Mouse (Mus musculus): Measurements from ENCODE around the gene Lpp. TPM values are rescaled to one million over a fixed set of nuclear protein-coding genes. Genes with fewer than 3 reads are reported as not detected.

The Lpp gene
- polyA plus RNA-seq, 1 experiment from 2014 or later = 42.6 TPM

DNA sequence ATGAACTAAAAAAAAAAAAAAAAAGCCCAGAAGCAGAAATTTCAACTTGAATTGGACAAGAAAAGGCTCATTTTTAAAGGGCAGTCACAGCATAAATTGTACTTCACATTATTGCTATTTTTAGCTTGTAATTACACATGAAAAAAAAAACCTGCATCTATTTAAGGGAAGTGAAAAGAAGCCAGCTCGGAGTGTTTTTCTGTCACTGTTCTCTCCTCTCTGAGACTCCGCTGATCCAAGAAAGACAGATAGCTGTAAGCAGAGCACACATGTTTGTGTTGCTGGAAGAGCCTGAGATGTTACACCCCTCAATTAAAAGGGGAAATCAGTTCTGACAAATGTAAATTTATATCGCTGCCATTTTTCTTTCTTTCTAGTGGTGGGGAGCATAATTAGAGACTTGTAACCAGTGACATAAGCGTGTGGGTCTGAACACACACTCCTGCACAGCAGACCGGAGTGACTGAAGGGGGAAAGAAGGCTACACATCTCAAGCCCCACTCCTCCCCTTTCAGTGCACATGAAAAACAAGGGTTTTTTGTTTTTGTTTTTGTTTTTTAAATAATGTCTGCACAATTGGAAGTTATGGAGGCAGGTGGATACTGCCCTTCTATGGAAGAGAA lies 579.8 kb downstream of the Lpp start:
- H3K36me3 ChIP-seq = no peaks in the 10 kb centered on the region; the same call in 1 of the 2 replicates
- no peak overlapping the region for H3K9ac ChIP-seq
- no peak overlapping the region for H3K4me2 ChIP-seq
- H3K27me3 ChIP-seq = no peaks in the 10 kb centered on the region
- WGBS = 64% methylated on average over 5 of the region's 5 CpGs
- peak overlapping the region; percentile 32 for H3K27ac ChIP-seq
- no peak overlapping the region for H3K4me3 ChIP-seq
- no peaks in the 10 kb centered on the region for H3K9me3 ChIP-seq (replicated peaks)
- peaks cover 9% of the 10 kb centered on the region; the same call in 1 of the 2 replicates for H3K4me1 ChIP-seq (replicated peaks)
- no peak for ATAC-seq (replicated peaks; ENCODE audit: insufficient number of reproducible peaks, insufficient read depth, low FRiP score, low read depth)

- peak overlapping the region; percentile 26; the same call in 1 of the 2 replicates for H3K27ac ChIP-seq
- no peak overlapping the region for H3K9ac ChIP-seq
- ATAC-seq (replicated peaks; ENCODE audit: insufficient number of reproducible peaks, insufficient read depth, low FRiP score, low read depth) = no peak
- H3K36me3 ChIP-seq = peaks cover 9% of the 10 kb centered on the region; the same call in 1 of the 2 replicates
- no peaks in the 10 kb centered on the region for H3K9me3 ChIP-seq (replicated peaks)
- H3K4me3 ChIP-seq = no peak overlapping the region
- peaks cover 3% of the 10 kb centered on the region; the same call in 1 of the 2 replicates for H3K4me1 ChIP-seq (replicated peaks)
- no peaks in the 10 kb centered on the region for H3K27me3 ChIP-seq
- H3K4me2 ChIP-seq = no peak overlapping the region
- WGBS = 86% methylated on average over 1 of the region's 1 CpGs
Observed at GRCm38 (mm10) chr16:24977771-24978170, 584.5 kb downstream of the Lpp start.

GRCm38 (mm10) chr16:24978226-24978625 lies 584.9 kb downstream of the Lpp start:
- Histone ChIP-seq H3K9ac (no peak overlapping the region), H3K9me3 (replicated peaks) (no peaks in the 10 kb centered on the region), H3K4me1 (replicated peaks) (peaks cover 3% of the 10 kb centered on the region; the same call in 1 of the 2 replicates), H3K4me3 (no peak overlapping the region), H3K4me2 (no peak overlapping the region), H3K36me3 (peaks cover 9% of the 10 kb centered on the region; the same call in 1 of the 2 replicates), H3K27ac (peak overlapping the region; percentile 26; the same call in 1 of the 2 replicates), H3K27me3 (no peaks in the 10 kb centered on the region)
- 93% methylated on average over 1 of the region's 1 CpGs for WGBS
- no peak for ATAC-seq (replicated peaks; ENCODE audit: insufficient number of reproducible peaks, insufficient read depth, low FRiP score, low read depth)

- no peak overlapping the region for H3K27ac ChIP-seq
- peaks cover 9% of the 10 kb centered on the region; the same call in 1 of the 2 replicates for H3K36me3 ChIP-seq
- no peak overlapping the region for H3K4me2 ChIP-seq
- 89% methylated on average over 4 of the region's 4 CpGs for WGBS
- no peaks in the 10 kb centered on the region for H3K27me3 ChIP-seq
- ATAC-seq (replicated peaks; ENCODE audit: insufficient number of reproducible peaks, insufficient read depth, low FRiP score, low read depth) = no peak
- peaks cover 3% of the 10 kb centered on the region; the same call in 1 of the 2 replicates for H3K4me1 ChIP-seq (replicated peaks)
- no peaks in the 10 kb centered on the region for H3K9me3 ChIP-seq (replicated peaks)
- no peak overlapping the region for H3K9ac ChIP-seq
- no peak overlapping the region for H3K4me3 ChIP-seq
Observed at GRCm38 (mm10) chr16:24979391-24979790, 586.1 kb downstream of the Lpp start.

- 81% methylated on average over 4 of the region's 4 CpGs for WGBS
- ATAC-seq (replicated peaks; ENCODE audit: insufficient number of reproducible peaks, insufficient read depth, low FRiP score, low read depth) = no peak
- H3K9me3 ChIP-seq (replicated peaks) = no peaks in the 10 kb centered on the region
Observed at GRCm38 (mm10) chr16:24982828-24983227, 589.5 kb downstream of the Lpp start.

GRCm38 (mm10) chr16:24990331-24990730 lies 597.0 kb downstream of the Lpp start:
- no peak overlapping the region for H3K9ac ChIP-seq
- peak overlapping the region; percentile 48 for H3K27ac ChIP-seq

More at GRCm38 (mm10) chr16:24982828-24983227, 589.5 kb downstream of the Lpp start:
- no peaks in the 10 kb centered on the region for H3K27me3 ChIP-seq
- H3K4me2 ChIP-seq = no peak overlapping the region
- H3K36me3 ChIP-seq = peaks cover 9% of the 10 kb centered on the region; the same call in 1 of the 2 replicates
- H3K27ac ChIP-seq = no peak overlapping the region
- H3K4me1 ChIP-seq (replicated peaks) = peaks cover 8% of the 10 kb centered on the region
- H3K9ac ChIP-seq = no peak overlapping the region
- H3K4me3 ChIP-seq = no peak overlapping the region

GRCm38 (mm10) chr16:24991059-24991541 lies 597.8 kb downstream of the Lpp start:
- no peak for ATAC-seq (replicated peaks; ENCODE audit: insufficient number of reproducible peaks, insufficient read depth, low FRiP score, low read depth)
- WGBS = 77% methylated on average over 10 of the region's 10 CpGs
- Histone ChIP-seq H3K9me3 (replicated peaks) (no peaks in the 10 kb centered on the region), H3K27ac (no peak overlapping the region), H3K9ac (no peak overlapping the region), H3K4me3 (no peak overlapping the region), H3K4me2 (no peak overlapping the region), H3K4me1 (replicated peaks) (peaks cover 18% of the 10 kb centered on the region), H3K36me3 (no peaks in the 10 kb centered on the region), H3K27me3 (no peaks in the 10 kb centered on the region)

More at GRCm38 (mm10) chr16:24990331-24990730, 597.0 kb downstream of the Lpp start:
- H3K4me1 ChIP-seq (replicated peaks) = peaks cover 18% of the 10 kb centered on the region
- no peaks in the 10 kb centered on the region for H3K36me3 ChIP-seq
- 44% methylated on average over 11 of the region's 11 CpGs for WGBS
- no peak overlapping the region for H3K4me3 ChIP-seq
- no peaks in the 10 kb centered on the region for H3K27me3 ChIP-seq
- no peak for ATAC-seq (replicated peaks; ENCODE audit: insufficient number of reproducible peaks, insufficient read depth, low FRiP score, low read depth)
- no peak overlapping the region for H3K4me2 ChIP-seq
- no peaks in the 10 kb centered on the region for H3K9me3 ChIP-seq (replicated peaks)

DNA sequence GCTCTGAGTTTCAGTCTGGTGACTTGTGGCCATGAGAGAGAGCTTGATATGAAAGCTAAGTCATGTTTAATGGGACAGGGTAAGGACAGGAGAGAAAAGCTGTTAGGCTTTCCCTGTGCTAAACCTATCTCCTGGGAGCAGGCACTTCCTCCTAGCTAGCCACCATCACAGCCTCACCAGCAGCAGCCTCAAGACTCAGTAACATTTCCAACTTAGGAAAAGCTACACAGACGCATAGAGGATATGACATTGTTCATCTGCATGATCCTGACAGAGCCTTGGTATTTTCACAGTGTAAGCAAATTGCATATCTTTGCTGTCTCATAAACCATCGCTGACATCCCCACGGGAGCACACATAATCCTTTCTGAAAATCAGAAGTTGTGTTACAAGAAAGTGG lies 598.7 kb downstream of the Lpp start:
- no peak for ATAC-seq (replicated peaks; ENCODE audit: insufficient number of reproducible peaks, insufficient read depth, low FRiP score, low read depth)
- no peaks in the 10 kb centered on the region for H3K27me3 ChIP-seq
- no peak overlapping the region for H3K27ac ChIP-seq
- no peak overlapping the region for H3K9ac ChIP-seq
- no peaks in the 10 kb centered on the region for H3K9me3 ChIP-seq (replicated peaks)
- 72% methylated on average over 3 of the region's 3 CpGs for WGBS
- no peak overlapping the region for H3K4me3 ChIP-seq
- no peak overlapping the region for H3K4me2 ChIP-seq
- peaks cover 18% of the 10 kb centered on the region for H3K4me1 ChIP-seq (replicated peaks)
- H3K36me3 ChIP-seq = no peaks in the 10 kb centered on the region

- WGBS = 91% methylated on average over 11 of the region's 11 CpGs
Observed at GRCm38 (mm10) chr16:24992494-24992893, 599.2 kb downstream of the Lpp start.

DNA sequence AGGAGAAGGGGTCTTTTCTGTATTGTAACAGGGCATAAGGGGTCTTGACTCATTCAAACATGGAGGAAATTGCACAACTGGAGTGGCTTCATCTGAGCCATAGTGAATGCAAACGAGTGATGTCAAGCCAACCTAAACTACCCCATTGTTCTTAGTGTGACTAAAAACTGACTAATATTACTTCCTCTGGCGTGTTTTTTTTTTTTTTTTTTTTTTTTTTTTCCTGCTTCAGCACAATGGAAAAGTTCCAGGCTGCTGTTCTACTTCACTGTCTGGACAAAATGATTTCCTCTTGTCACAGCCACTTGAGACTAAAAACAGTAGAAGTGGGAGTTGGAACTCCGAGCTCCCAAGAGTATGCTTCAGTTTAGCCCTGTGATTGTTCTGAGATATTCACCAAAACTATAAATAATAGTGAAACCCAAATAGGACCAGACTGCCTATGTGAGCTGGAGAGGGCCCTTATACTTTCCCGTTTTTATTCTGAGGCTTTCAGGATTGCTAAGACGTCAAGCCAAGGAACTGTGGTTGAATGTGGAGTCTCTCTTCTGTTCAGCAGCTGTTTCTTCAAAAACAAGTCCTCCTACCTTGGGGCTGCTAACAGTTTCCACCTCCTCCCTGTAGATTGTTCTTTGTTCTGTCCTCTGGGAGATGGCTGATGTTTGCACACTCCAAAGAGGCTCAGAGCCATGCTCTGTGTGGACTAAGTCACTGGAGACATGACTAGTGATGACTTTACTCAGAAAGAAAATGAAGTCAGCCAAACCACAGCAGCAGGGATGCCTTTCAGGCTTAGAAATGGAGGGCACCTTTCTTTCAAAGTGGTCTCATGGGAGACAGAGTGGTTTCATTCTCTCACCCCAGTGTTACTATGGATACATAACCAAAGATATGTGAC lies 617.9 kb downstream of the Lpp start:
- H3K27me3 ChIP-seq = 0 out of 2 replicates have a peak, but pooled peaks cover 5% of the 10 kb centered on the region
- H3K9ac ChIP-seq = no peak overlapping the region
- peak; percentile 58 for ATAC-seq (replicated peaks; ENCODE audit: insufficient number of reproducible peaks, insufficient read depth, low FRiP score, low read depth)
- H3K36me3 ChIP-seq = no peaks in the 10 kb centered on the region
- H3K4me3 ChIP-seq = no peak overlapping the region
- no peak overlapping the region for H3K4me2 ChIP-seq
- WGBS = 39% methylated on average over 5 of the region's 5 CpGs
- H3K27ac ChIP-seq = peak overlapping the region; percentile 68
- H3K9me3 ChIP-seq (replicated peaks) = no peaks in the 10 kb centered on the region
- H3K4me1 ChIP-seq (replicated peaks) = peaks cover 11% of the 10 kb centered on the region

More at GRCm38 (mm10) chr16:24992494-24992893, 599.2 kb downstream of the Lpp start:
- Histone ChIP-seq H3K36me3 (no peaks in the 10 kb centered on the region), H3K27ac (no peak overlapping the region), H3K4me3 (no peak overlapping the region), H3K4me1 (replicated peaks) (peaks cover 16% of the 10 kb centered on the region), H3K9ac (no peak overlapping the region), H3K9me3 (replicated peaks) (no peaks in the 10 kb centered on the region), H3K4me2 (no peak overlapping the region), H3K27me3 (no peaks in the 10 kb centered on the region)
- no peak for ATAC-seq (replicated peaks; ENCODE audit: insufficient number of reproducible peaks, insufficient read depth, low FRiP score, low read depth)

- 76% methylated on average over 3 of the region's 3 CpGs for WGBS
- H3K4me2 ChIP-seq = no peak overlapping the region
- 0 out of 2 replicates have a peak, but pooled peaks cover 5% of the 10 kb centered on the region for H3K27me3 ChIP-seq
- ATAC-seq (replicated peaks; ENCODE audit: insufficient number of reproducible peaks, insufficient read depth, low FRiP score, low read depth) = no peak
- no peak overlapping the region for H3K4me3 ChIP-seq
- H3K9ac ChIP-seq = no peak overlapping the region
- no peaks in the 10 kb centered on the region for H3K9me3 ChIP-seq (replicated peaks)
- no peaks in the 10 kb centered on the region for H3K36me3 ChIP-seq
- peaks cover 12% of the 10 kb centered on the region for H3K4me1 ChIP-seq (replicated peaks)
- H3K27ac ChIP-seq = no peak overlapping the region
Observed at GRCm38 (mm10) chr16:25012938-25013337, 619.6 kb downstream of the Lpp start.

All from heart, embryonic 15.5 days (tissue).